Mouse (Mus musculus): Measurements from ENCODE around the gene Tgfbi.

Gene Tgfbi

DNA sequence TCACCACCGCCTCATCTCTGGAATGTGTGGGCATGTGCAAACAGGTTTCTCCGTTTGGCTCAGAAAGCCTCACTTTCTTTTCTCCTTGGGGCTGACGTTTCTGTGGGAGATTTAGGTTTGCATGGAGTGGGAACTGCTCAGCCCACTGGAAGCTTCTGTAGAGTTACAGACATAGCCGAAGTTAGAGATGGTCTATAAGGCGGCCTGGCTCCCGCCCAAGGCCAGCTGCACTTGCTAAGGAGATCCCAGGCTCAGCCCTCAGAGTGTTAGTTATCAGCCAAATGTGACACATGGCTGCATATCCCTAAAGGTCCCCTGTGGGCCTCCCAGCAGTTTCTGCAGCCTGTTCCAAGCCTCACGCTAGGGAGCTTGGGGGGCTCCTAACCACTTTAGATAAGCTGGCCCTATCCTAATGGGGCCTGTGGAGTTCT is 15.3 kb upstream of the Tgfbi start:
- in situ Hi-C loops (cut with MboI; ENCODE audit: low pct_unique_long_range_greater_than_20kb in 1 of 2, low sequenced_read_pairs in 2 of 2, unreplicated experiment in 1 of 2): no loop called here

GRCm38 (mm10) chr13:56595246-56595645 is 14.1 kb upstream of the Tgfbi start:
- in situ Hi-C loops (cut with MboI; ENCODE audit: low pct_unique_long_range_greater_than_20kb in 1 of 2, low sequenced_read_pairs in 2 of 2, unreplicated experiment in 1 of 2): no loop called here

- in situ Hi-C loops (cut with MboI; ENCODE audit: low pct_unique_long_range_greater_than_20kb in 1 of 2, low sequenced_read_pairs in 2 of 2, unreplicated experiment in 1 of 2): no loop called here
Observed at GRCm38 (mm10) chr13:56597296-56597695, 12.0 kb upstream of the Tgfbi start.

- in situ Hi-C loops (cut with MboI; ENCODE audit: low pct_unique_long_range_greater_than_20kb in 1 of 2, low sequenced_read_pairs in 2 of 2, unreplicated experiment in 1 of 2): no loop called here
Observed at GRCm38 (mm10) chr13:56597831-56598612, 11.3 kb upstream of the Tgfbi start.

- in situ Hi-C loops (cut with MboI; ENCODE audit: low pct_unique_long_range_greater_than_20kb in 1 of 2, low sequenced_read_pairs in 2 of 2, unreplicated experiment in 1 of 2): no loop called here
Observed at GRCm38 (mm10) chr13:56599511-56599910, 9.8 kb upstream of the Tgfbi start.

GRCm38 (mm10) chr13:56600216-56600890 is 9.0 kb upstream of the Tgfbi start:
- in situ Hi-C loops (cut with MboI; ENCODE audit: low pct_unique_long_range_greater_than_20kb in 1 of 2, low sequenced_read_pairs in 2 of 2, unreplicated experiment in 1 of 2): no loop called here

DNA sequence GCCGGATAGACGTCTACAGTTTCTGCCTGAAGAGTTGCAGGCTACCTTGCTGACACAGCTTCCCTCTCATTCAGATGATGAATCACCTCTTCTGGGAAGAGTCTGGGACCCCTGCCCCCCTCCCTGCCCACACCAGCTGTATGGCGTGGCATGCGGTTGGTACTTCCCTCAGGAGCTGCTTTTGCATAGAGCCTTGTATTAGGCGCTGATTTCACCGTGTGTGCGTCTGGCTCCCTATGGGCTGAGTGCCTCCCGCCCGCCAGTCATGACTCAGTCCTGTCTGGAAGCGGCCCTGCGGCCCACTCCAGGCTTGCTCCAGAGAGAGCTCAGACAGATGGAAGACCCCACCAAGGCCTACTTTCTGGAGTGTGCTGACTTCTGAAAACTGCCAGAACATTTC is 8.1 kb upstream of the Tgfbi start:
- in situ Hi-C loops (cut with MboI; ENCODE audit: low pct_unique_long_range_greater_than_20kb in 1 of 2, low sequenced_read_pairs in 2 of 2, unreplicated experiment in 1 of 2): no loop called here

DNA sequence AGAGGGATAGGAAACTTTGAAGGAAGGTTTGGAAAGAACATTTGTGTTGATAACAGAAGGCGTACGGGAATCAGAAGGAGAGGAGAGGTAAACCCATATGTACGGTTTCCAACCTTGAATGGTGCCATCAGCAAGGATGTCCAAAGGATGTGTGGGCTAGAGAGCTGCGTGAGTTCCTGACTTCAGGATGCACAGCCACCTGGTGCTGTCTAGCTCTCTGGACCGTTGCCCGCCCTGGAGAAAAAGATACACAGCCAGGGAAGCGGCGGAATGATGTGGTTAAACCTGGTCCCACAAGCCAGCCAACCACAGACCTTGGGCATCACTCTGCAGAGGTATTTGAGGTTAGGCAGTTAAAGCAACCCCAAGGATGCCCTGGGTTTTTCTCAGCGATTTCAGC is 3.8 kb upstream of the Tgfbi start:
- in situ Hi-C loops (cut with MboI; ENCODE audit: low pct_unique_long_range_greater_than_20kb in 1 of 2, low sequenced_read_pairs in 2 of 2, unreplicated experiment in 1 of 2): no loop called here

DNA sequence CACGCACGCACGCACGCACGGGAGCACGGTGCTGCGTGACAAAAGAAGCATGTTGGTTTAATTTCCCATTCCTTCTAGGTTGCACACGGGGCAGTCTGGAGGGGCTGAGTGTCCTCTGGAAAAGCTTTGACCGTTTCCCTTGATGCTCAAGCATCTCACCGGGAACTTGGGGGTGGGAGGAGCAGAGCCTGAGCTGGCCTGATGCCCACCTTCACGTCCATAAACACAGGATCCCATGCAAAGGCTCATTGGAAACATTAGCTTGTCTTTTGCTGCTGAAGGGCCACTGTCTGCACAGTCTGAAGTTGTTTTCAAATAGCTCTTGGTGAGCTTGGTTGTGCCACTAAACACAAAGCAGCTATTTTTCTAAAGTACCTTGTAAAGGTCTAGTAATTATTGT is 2.6 kb upstream of the Tgfbi start:
- in situ Hi-C loops (cut with MboI; ENCODE audit: low pct_unique_long_range_greater_than_20kb in 1 of 2, low sequenced_read_pairs in 2 of 2, unreplicated experiment in 1 of 2): no loop called here

DNA sequence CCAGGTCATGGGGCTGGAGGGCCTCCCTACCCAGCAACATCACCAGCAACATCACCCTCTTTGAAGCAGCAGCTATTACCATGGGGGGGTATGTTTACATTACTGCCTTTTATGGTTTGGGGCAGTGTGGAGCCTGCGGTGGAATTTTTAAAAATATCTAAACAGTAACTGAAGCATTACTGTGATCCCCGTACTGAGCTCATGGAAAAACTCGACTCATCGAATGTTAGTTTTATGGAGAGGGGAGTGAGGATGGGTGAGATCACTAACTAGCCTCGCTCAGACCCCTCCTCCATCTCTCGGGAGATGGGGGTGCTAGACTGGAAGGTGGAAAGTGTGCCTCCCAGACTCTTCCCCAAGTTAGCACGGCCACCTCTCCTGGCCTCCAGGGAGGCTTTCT is 2.1 kb upstream of the Tgfbi start:
- in situ Hi-C loops (cut with MboI; ENCODE audit: low pct_unique_long_range_greater_than_20kb in 1 of 2, low sequenced_read_pairs in 2 of 2, unreplicated experiment in 1 of 2): no loop called here

GRCm38 (mm10) chr13:56607846-56608245 is 1.5 kb upstream of the Tgfbi start:
- in situ Hi-C loops (cut with MboI; ENCODE audit: low pct_unique_long_range_greater_than_20kb in 1 of 2, low sequenced_read_pairs in 2 of 2, unreplicated experiment in 1 of 2): no loop called here

- in situ Hi-C loops (cut with MboI; ENCODE audit: low pct_unique_long_range_greater_than_20kb in 1 of 2, low sequenced_read_pairs in 2 of 2, unreplicated experiment in 1 of 2): no loop called here
Observed at GRCm38 (mm10) chr13:56611129-56611528, 1.8 kb downstream of the Tgfbi start.

GRCm38 (mm10) chr13:56611741-56612140 is 2.4 kb downstream of the Tgfbi start:
- in situ Hi-C loops (cut with MboI; ENCODE audit: low pct_unique_long_range_greater_than_20kb in 1 of 2, low sequenced_read_pairs in 2 of 2, unreplicated experiment in 1 of 2): no loop called here

GRCm38 (mm10) chr13:56612331-56612730 is 3.0 kb downstream of the Tgfbi start:
- in situ Hi-C loops (cut with MboI; ENCODE audit: low pct_unique_long_range_greater_than_20kb in 1 of 2, low sequenced_read_pairs in 2 of 2, unreplicated experiment in 1 of 2): no loop called here

- in situ Hi-C loops (cut with MboI; ENCODE audit: low pct_unique_long_range_greater_than_20kb in 1 of 2, low sequenced_read_pairs in 2 of 2, unreplicated experiment in 1 of 2): no loop called here
Observed at GRCm38 (mm10) chr13:56613366-56613998, 4.2 kb downstream of the Tgfbi start.

- in situ Hi-C loops (cut with MboI; ENCODE audit: low pct_unique_long_range_greater_than_20kb in 1 of 2, low sequenced_read_pairs in 2 of 2, unreplicated experiment in 1 of 2): no loop called here
Observed at GRCm38 (mm10) chr13:56614768-56615167, 5.4 kb downstream of the Tgfbi start.

DNA sequence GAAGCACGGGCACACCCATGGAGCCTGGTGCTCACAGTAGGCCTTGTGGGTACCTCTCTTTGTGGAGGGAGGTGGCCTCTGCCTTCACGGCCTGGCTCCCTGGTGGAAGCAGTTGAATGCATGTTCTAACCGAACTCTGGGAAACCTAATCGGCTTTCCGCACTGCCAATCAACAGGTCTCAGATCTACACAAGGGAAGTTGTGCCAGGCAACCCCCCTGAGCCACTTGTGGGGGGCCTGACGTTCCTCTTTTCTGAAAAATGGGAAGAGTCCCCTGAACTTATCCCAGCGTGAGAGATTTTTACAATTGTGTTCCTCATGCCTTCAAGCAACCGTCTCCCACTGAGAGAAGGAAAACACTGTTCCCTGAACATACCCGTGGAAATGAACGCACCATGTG is 5.9 kb downstream of the Tgfbi start:
- in situ Hi-C loops (cut with MboI; ENCODE audit: low pct_unique_long_range_greater_than_20kb in 1 of 2, low sequenced_read_pairs in 2 of 2, unreplicated experiment in 1 of 2): no loop called here

GRCm38 (mm10) chr13:56615864-56616263 is 6.5 kb downstream of the Tgfbi start:
- in situ Hi-C loops (cut with MboI; ENCODE audit: low pct_unique_long_range_greater_than_20kb in 1 of 2, low sequenced_read_pairs in 2 of 2, unreplicated experiment in 1 of 2): no loop called here

DNA sequence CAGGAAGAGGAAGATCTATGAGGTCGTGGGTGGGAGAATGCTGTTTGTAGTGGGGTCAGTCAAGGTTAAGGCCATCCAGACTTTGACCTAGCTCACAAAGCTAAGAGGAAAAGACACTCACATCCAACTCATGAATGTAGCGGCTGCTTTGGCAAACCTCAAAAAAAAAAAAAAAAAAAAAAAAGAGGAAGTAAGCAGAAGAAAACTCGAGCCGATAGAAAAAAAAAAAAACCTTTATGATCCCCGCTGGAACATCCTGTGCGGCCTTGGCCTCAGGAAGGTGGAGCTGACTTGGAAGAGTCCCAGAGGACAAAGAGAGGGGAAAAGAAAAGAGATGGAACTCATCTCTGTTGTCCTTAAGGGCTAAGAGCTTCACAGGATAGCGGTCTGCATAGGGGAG is 7.1 kb downstream of the Tgfbi start:
- in situ Hi-C loops (cut with MboI; ENCODE audit: low pct_unique_long_range_greater_than_20kb in 1 of 2, low sequenced_read_pairs in 2 of 2, unreplicated experiment in 1 of 2): no loop called here

DNA sequence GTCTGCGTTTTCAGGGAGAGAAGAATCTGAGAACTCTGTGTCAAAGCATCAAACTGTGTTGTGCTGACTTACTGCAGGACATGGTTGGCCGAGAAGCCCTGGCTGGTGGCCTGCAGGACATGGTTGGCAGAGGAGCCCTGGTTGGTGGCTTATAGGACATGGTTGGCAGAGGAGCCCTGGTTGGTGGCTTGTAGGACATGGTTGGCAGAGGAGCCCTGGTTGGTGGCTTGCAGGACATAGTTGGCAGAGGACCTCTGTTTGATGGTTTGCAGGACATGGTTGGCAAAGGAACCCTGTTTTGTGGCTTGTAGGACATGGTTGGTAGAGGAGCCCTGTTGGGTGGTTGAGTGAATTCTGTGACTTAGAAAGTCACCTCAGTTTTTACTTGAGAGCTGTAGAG is 7.9 kb downstream of the Tgfbi start:
- in situ Hi-C loops (cut with MboI; ENCODE audit: low pct_unique_long_range_greater_than_20kb in 1 of 2, low sequenced_read_pairs in 2 of 2, unreplicated experiment in 1 of 2): no loop called here
